Mouse (Mus musculus) ovary, adult 18-20 months (tissue): ENCODE measurements at regions not wholly inside any gene's neighbourhood (a gene's known extent, or its start where the extent isn't known, plus 50 kb on each side); places are given as distances from the start of the nearest gene placed in this dataset.
"Not testable (repeated sequence)": the region's sequence is repeated elsewhere in the genome, so short reads cannot be mapped to it uniquely, and the experiment has no call there.

ENCODE experiments used
- DNase-seq: peaks from one replicate; pipeline ENCODE4 v3.0.0; 2022; ENCODE audit warnings: low spot score, mixed read lengths

GRCm38 (mm10) chr13:61957197-61957596 is 172.5 kb upstream of the Zfp808 start:
- not testable (repeated sequence) for DNase-seq

GRCm38 (mm10) chr13:61978856-61979255 is 150.8 kb upstream of the Zfp808 start:
- not testable (repeated sequence) for DNase-seq

- not testable (repeated sequence) for DNase-seq
These were observed 133.2 kb upstream of the Zfp808 start for GRCm38 (mm10) chr13:61996519-61996918.

GRCm38 (mm10) chr13:61998803-61999202 is 130.9 kb upstream of the Zfp808 start:
- DNase-seq: not testable (repeated sequence)

- not testable (repeated sequence) for DNase-seq
These were observed 122.4 kb upstream of the Zfp808 start for GRCm38 (mm10) chr13:62007321-62007720.

GRCm38 (mm10) chr13:62015424-62016167 is 114.1 kb upstream of the Zfp808 start:
- peak; percentile 8 for DNase-seq

- DNase-seq: not testable (repeated sequence)
These were observed 113.6 kb upstream of the Zfp808 start for GRCm38 (mm10) chr13:62016168-62016502.

- not testable (repeated sequence) for DNase-seq
These were observed 92.0 kb upstream of the Zfp808 start for GRCm38 (mm10) chr13:62037646-62038045.

- not testable (repeated sequence) for DNase-seq
These were observed 51.6 kb upstream of the Zfp808 start for GRCm38 (mm10) chr13:62077951-62078671.

- DNase-seq: not testable (repeated sequence)
These were observed 50.8 kb upstream of the Zfp808 start for GRCm38 (mm10) chr13:62078893-62079292.
